Mouse (Mus musculus) left cerebral cortex, postnatal 14 days (tissue): ENCODE results near the gene Zfp352. TPM values are rescaled to one million over a fixed set of nuclear protein-coding genes. Genes with fewer than 3 reads are reported as not detected.
A peak's percentile ranks its signal among the peaks of the same experiment; 100 is the strongest.
"Not testable (repeated sequence)": the region's sequence is repeated elsewhere in the genome, so short reads cannot be mapped to it uniquely, and the experiment has no call there.

Experiments used
- DNase-seq, 2 experiments: peaks; one replicate each; pipeline ENCODE4 v3.0.0; 2021 to 2022; ENCODE audit warnings: low spot score in 2 of 2, mixed read lengths in 1 of 2
- intact Hi-C: fragments of 180-260 bp; cut with DNase I; formaldehyde crosslinking; loops from one replicate; pipeline ENCODE4 v1.15.1; 2025
- long read RNA-seq, 2 experiments: library from polyadenylated mRNA; stranded (forward); transcript quantifications; one replicate each; pipeline ENCODE4 v2.0.0; 2021
- total RNA-seq, 2 experiments: library from RNA; stranded (reverse); gene quantifications; 2 replicates each; pipeline ENCODE4 v1.2.3; 2021

Gene Zfp352
- total RNA-seq = not detected
- long read RNA-seq, experiment 1 = 0 reads
- long read RNA-seq, experiment 2 = 0 reads

- DNase-seq = no peak
- intact Hi-C loops = no loop called here
These were observed at the start of gene Zfp352 for GRCm38 (mm10) chr4:90218520-90218919. TSS of gene Zfp352 (plus strand) at chr4:90218820.

- peak; percentile 15 to 52 for DNase-seq
- intact Hi-C loops = no loop called here
These were observed 47.6 kb upstream of the Zfp352 start for GRCm38 (mm10) chr4:90170890-90171483.

GRCm38 (mm10) chr4:90174036-90174435 lies 44.6 kb upstream of the Zfp352 start:
- intact Hi-C loops = no loop called here

GRCm38 (mm10) chr4:90203421-90203820 lies 15.2 kb upstream of the Zfp352 start:
- no peak for DNase-seq
- intact Hi-C loops = no loop called here

More at GRCm38 (mm10) chr4:90174036-90174435, 44.6 kb upstream of the Zfp352 start:
- no peak for DNase-seq

GRCm38 (mm10) chr4:90211475-90211874 lies 7.1 kb upstream of the Zfp352 start:
- no peak for DNase-seq
- intact Hi-C loops = no loop called here

- intact Hi-C loops = no loop called here
- no peak for DNase-seq
These were observed 6.5 kb upstream of the Zfp352 start for GRCm38 (mm10) chr4:90212076-90212475.

GRCm38 (mm10) chr4:90235646-90236045 lies 17.0 kb downstream of the Zfp352 start:
- DNase-seq, intact Hi-C loops: not testable (repeated sequence)

- intact Hi-C loops = no loop called here
- no peak for DNase-seq
These were observed 51.2 kb downstream of the Zfp352 start for GRCm38 (mm10) chr4:90269781-90270180.
